Mouse (Mus musculus): ENCODE results near the gene Fam122c. TPM values are rescaled to one million over a fixed set of nuclear protein-coding genes. Genes with fewer than 3 reads are reported as not detected.

The Fam122c gene
- not detected in 2 replicates for polyA plus RNA-seq (2012; rRNA removed)

- H3K4me3 ChIP-seq (replicated peaks; ENCODE audit: extremely low read depth, low read depth, low read length): no peak within 1 kb of the TSS
- TF ChIP-seq CTCF (IDR thresholded peaks at IDR 0.05; ENCODE audit: insufficient read depth, low read length) (no peak), POLR2A (IDR thresholded peaks at IDR 0.05; ENCODE audit: borderline replicate concordance, extremely low read depth, low read depth, low read length) (no peak)
- no peaks in the 10 kb centered on the region for H3K4me1 ChIP-seq (ENCODE audit: control insufficient read depth, insufficient read depth, low read length)
- WGBS: 24% methylated on average over 1 of the region's 1 CpGs
- no peak for DNase-seq
These were observed at the start of gene Fam122c for GRCm38 (mm10) chrX:53273124-53273523. TSS of gene Fam122c (plus strand) at chrX:53273424.

- DNase-seq: no peak
- 56% methylated on average over 6 of the region's 6 CpGs for WGBS
- no peak for TF ChIP-seq POLR2A (IDR thresholded peaks at IDR 0.05; ENCODE audit: borderline replicate concordance, extremely low read depth, low read depth, low read length)
- no peak for TF ChIP-seq CTCF (IDR thresholded peaks at IDR 0.05; ENCODE audit: insufficient read depth, low read length)
These were observed 48.8 kb upstream of the Fam122c start for GRCm38 (mm10) chrX:53224353-53224944.

GRCm38 (mm10) chrX:53231965-53232364, 41.3 kb upstream of the Fam122c start:
- Histone ChIP-seq H3K4me3 (replicated peaks; ENCODE audit: extremely low read depth, low read depth, low read length) (no peak overlapping the region), H3K4me1 (ENCODE audit: control insufficient read depth, insufficient read depth, low read length) (no peaks in the 10 kb centered on the region; the same call in 1 of the 2 replicates)
- no peak for TF ChIP-seq POLR2A (IDR thresholded peaks at IDR 0.05; ENCODE audit: borderline replicate concordance, extremely low read depth, low read depth, low read length)
- no peak for TF ChIP-seq CTCF (IDR thresholded peaks at IDR 0.05; ENCODE audit: insufficient read depth, low read length)
- no peak for DNase-seq
- WGBS: 45% methylated on average over 13 of the region's 13 CpGs

More at GRCm38 (mm10) chrX:53224353-53224944, 48.8 kb upstream of the Fam122c start:
- H3K4me3 ChIP-seq (replicated peaks; ENCODE audit: extremely low read depth, low read depth, low read length): no peak overlapping the region
- no peaks in the 10 kb centered on the region for H3K4me1 ChIP-seq (ENCODE audit: control insufficient read depth, insufficient read depth, low read length)

GRCm38 (mm10) chrX:53233689-53234088, 39.5 kb upstream of the Fam122c start:
- 52% methylated on average over 4 of the region's 4 CpGs for WGBS

GRCm38 (mm10) chrX:53236404-53236803, 36.8 kb upstream of the Fam122c start:
- TF ChIP-seq POLR2A (IDR thresholded peaks at IDR 0.05; ENCODE audit: borderline replicate concordance, extremely low read depth, low read depth, low read length) (no peak), CTCF (IDR thresholded peaks at IDR 0.05; ENCODE audit: insufficient read depth, low read length) (no peak)

More at GRCm38 (mm10) chrX:53233689-53234088, 39.5 kb upstream of the Fam122c start:
- DNase-seq: no peak
- Histone ChIP-seq H3K4me3 (replicated peaks; ENCODE audit: extremely low read depth, low read depth, low read length) (no peak overlapping the region), H3K4me1 (ENCODE audit: control insufficient read depth, insufficient read depth, low read length) (no peaks in the 10 kb centered on the region; the same call in 1 of the 2 replicates)
- TF ChIP-seq POLR2A (IDR thresholded peaks at IDR 0.05; ENCODE audit: borderline replicate concordance, extremely low read depth, low read depth, low read length) (no peak), CTCF (IDR thresholded peaks at IDR 0.05; ENCODE audit: insufficient read depth, low read length) (peak; percentile 20; the same call in 1 of the 2 replicates)

GRCm38 (mm10) chrX:53237971-53238370, 35.3 kb upstream of the Fam122c start:
- TF ChIP-seq CTCF (IDR thresholded peaks at IDR 0.05; ENCODE audit: insufficient read depth, low read length): no peak
- TF ChIP-seq POLR2A (IDR thresholded peaks at IDR 0.05; ENCODE audit: borderline replicate concordance, extremely low read depth, low read depth, low read length): no peak
- no peak overlapping the region for H3K4me3 ChIP-seq (replicated peaks; ENCODE audit: extremely low read depth, low read depth, low read length)
- DNase-seq: no peak
- WGBS: 10% methylated on average over 2 of the region's 2 CpGs
- H3K4me1 ChIP-seq (ENCODE audit: control insufficient read depth, insufficient read depth, low read length): no peaks in the 10 kb centered on the region

More at GRCm38 (mm10) chrX:53236404-53236803, 36.8 kb upstream of the Fam122c start:
- 60% methylated on average over 7 of the region's 7 CpGs for WGBS
- H3K4me1 ChIP-seq (ENCODE audit: control insufficient read depth, insufficient read depth, low read length): no peaks in the 10 kb centered on the region; the same call in 1 of the 2 replicates
- H3K4me3 ChIP-seq (replicated peaks; ENCODE audit: extremely low read depth, low read depth, low read length): no peak overlapping the region
- no peak for DNase-seq

GRCm38 (mm10) chrX:53240011-53240410, 33.2 kb upstream of the Fam122c start, which contains the start of gene Plac1:
TSS of gene Plac1 (minus strand) at chrX:53240111.
- no peak for DNase-seq
- H3K4me3 ChIP-seq (replicated peaks; ENCODE audit: extremely low read depth, low read depth, low read length): no peak within 1 kb of the TSS
- TF ChIP-seq POLR2A (IDR thresholded peaks at IDR 0.05; ENCODE audit: borderline replicate concordance, extremely low read depth, low read depth, low read length) (no peak), CTCF (IDR thresholded peaks at IDR 0.05; ENCODE audit: insufficient read depth, low read length) (no peak)
- WGBS: 80% methylated on average over 4 of the region's 4 CpGs
- no peaks in the 10 kb centered on the region for H3K4me1 ChIP-seq (ENCODE audit: control insufficient read depth, insufficient read depth, low read length)

- TF ChIP-seq CTCF (IDR thresholded peaks at IDR 0.05; ENCODE audit: insufficient read depth, low read length): no peak
- TF ChIP-seq POLR2A (IDR thresholded peaks at IDR 0.05; ENCODE audit: borderline replicate concordance, extremely low read depth, low read depth, low read length): no peak
- no peak for DNase-seq
- no peak overlapping the region for H3K4me3 ChIP-seq (replicated peaks; ENCODE audit: extremely low read depth, low read depth, low read length)
- H3K4me1 ChIP-seq (ENCODE audit: control insufficient read depth, insufficient read depth, low read length): no peaks in the 10 kb centered on the region
These were observed 18.0 kb upstream of the Fam122c start for GRCm38 (mm10) chrX:53255195-53255594.

GRCm38 (mm10) chrX:53266186-53266585, 7.0 kb upstream of the Fam122c start:
- Histone ChIP-seq H3K4me1 (ENCODE audit: control insufficient read depth, insufficient read depth, low read length) (no peaks in the 10 kb centered on the region), H3K4me3 (replicated peaks; ENCODE audit: extremely low read depth, low read depth, low read length) (no peak overlapping the region)
- no peak for DNase-seq
- WGBS: 58% methylated on average over 9 of the region's 9 CpGs
- TF ChIP-seq POLR2A (IDR thresholded peaks at IDR 0.05; ENCODE audit: borderline replicate concordance, extremely low read depth, low read depth, low read length) (no peak), CTCF (IDR thresholded peaks at IDR 0.05; ENCODE audit: insufficient read depth, low read length) (no peak)

GRCm38 (mm10) chrX:53268856-53269255, 4.4 kb upstream of the Fam122c start:
- H3K4me1 ChIP-seq (ENCODE audit: control insufficient read depth, insufficient read depth, low read length): no peaks in the 10 kb centered on the region
- peak; percentile 56 for DNase-seq
- WGBS: 30% methylated on average over 10 of the region's 10 CpGs

More at GRCm38 (mm10) chrX:53268856-53269255, 4.4 kb upstream of the Fam122c start:
- H3K4me3 ChIP-seq (replicated peaks; ENCODE audit: extremely low read depth, low read depth, low read length): peak overlapping the region; percentile 85
- TF ChIP-seq POLR2A (IDR thresholded peaks at IDR 0.05; ENCODE audit: borderline replicate concordance, extremely low read depth, low read depth, low read length) (no peak), CTCF (IDR thresholded peaks at IDR 0.05; ENCODE audit: insufficient read depth, low read length) (no peak)
